Mouse (Mus musculus): ENCODE data around the gene Akirin2. TPM values are rescaled to one million over a fixed set of nuclear protein-coding genes. Genes with fewer than 3 reads are reported as not detected.
A peak's percentile ranks its signal among the peaks of the same experiment; 100 is the strongest.
"Not testable (repeated sequence)": the region's sequence is repeated elsewhere in the genome, so short reads cannot be mapped to it uniquely, and the experiment has no call there.

The Akirin2 gene
- polyA plus RNA-seq, 1 experiment from 2014 or later, result 61.3 TPM

DNA sequence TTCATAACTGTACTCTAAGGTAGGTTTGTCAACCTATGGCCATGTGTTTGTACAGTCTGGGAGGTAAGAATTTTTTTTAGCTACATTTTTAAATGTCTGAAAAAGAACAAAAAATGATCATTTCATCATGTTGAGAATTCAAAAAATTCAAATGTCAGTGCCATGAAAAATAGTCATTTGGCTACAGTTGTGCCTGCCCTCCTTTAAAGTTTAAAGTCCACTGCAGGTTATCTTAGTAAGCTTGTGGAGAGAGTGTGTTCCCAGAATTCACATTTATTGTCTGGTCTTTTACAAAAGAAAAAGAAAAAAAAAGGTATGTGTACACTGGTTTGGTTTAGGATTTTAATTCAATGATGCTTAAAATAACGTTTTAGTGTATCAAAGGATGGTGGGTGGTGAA, 3.9 kb downstream of the Akirin2 start:
- no peak for ATAC-seq (ENCODE audit: insufficient number of reproducible peaks, low FRiP score)
- no peak overlapping the region for H3K27ac ChIP-seq (ENCODE audit: poor library complexity, severe bottlenecking)
- WGBS, result 73% methylated on average over 1 of the region's 1 CpGs
- H3K9ac ChIP-seq, result no peak overlapping the region
- no peak overlapping the region for H3K4me3 ChIP-seq
- H3K27me3 ChIP-seq (replicated peaks), result no peaks in the 10 kb centered on the region
- H3K36me3 ChIP-seq, result peaks cover 5% of the 10 kb centered on the region; the same call in 1 of the 2 replicates
- H3K4me2 ChIP-seq, result no peak overlapping the region
- H3K4me1 ChIP-seq (replicated peaks), result peaks cover 32% of the 10 kb centered on the region
- H3K9me3 ChIP-seq (replicated peaks), result no peaks in the 10 kb centered on the region

DNA sequence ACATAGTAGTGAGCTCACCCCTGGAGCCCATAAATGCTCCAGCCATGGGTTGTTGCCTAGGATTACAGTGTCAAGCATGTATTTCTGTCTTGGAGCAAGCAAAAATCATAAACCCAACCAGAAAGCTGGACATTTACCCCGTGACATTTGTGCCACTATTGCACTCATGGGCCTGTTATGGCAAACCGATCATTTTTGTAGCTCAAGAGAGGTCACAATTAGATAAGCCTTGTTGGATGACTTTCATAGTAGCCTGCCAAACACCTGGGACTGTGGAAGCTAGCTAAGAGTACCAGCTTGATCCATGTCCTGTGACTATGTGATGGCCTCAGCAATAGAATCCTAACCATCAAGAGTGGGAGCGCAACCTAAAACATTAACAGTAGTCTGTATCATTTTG, 4.9 kb downstream of the Akirin2 start:
- Histone ChIP-seq H3K4me3 (no peak overlapping the region), H3K27ac (ENCODE audit: poor library complexity, severe bottlenecking) (no peak overlapping the region), H3K27me3 (replicated peaks) (no peaks in the 10 kb centered on the region), H3K4me2 (no peak overlapping the region), H3K4me1 (replicated peaks) (peaks cover 32% of the 10 kb centered on the region), H3K9me3 (replicated peaks) (no peaks in the 10 kb centered on the region), H3K36me3 (peaks cover 5% of the 10 kb centered on the region; the same call in 1 of the 2 replicates), H3K9ac (no peak overlapping the region)
- WGBS, result 85% methylated on average over 3 of the region's 3 CpGs
- no peak for ATAC-seq (ENCODE audit: insufficient number of reproducible peaks, low FRiP score)

DNA sequence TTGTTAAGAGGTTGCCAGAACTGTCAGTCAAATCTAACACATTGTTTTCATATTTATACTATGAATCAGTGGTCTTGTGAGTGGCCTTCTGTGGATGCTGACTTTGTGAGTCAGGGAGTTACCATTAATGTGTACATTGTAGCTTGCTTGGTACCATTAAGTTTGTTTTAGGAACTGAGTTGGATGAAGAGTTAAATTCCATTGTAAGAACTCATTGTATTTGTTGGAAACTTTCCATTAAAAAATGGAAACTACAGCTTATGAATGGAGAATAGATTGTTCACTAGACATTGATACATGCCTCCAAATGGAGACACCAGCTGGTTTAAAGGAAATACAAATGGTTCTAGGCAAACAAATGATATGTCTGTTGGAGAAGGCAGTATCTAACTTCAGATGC, 5.4 kb downstream of the Akirin2 start:
- no peak overlapping the region for H3K4me2 ChIP-seq
- no peak for ATAC-seq (ENCODE audit: insufficient number of reproducible peaks, low FRiP score)
- peaks cover 32% of the 10 kb centered on the region for H3K4me1 ChIP-seq (replicated peaks)
- no peaks in the 10 kb centered on the region for H3K27me3 ChIP-seq (replicated peaks)
- H3K27ac ChIP-seq (ENCODE audit: poor library complexity, severe bottlenecking), result no peak overlapping the region
- H3K9ac ChIP-seq, result no peak overlapping the region
- H3K36me3 ChIP-seq, result peaks cover 5% of the 10 kb centered on the region; the same call in 1 of the 2 replicates
- no peaks in the 10 kb centered on the region for H3K9me3 ChIP-seq (replicated peaks)
- H3K4me3 ChIP-seq, result no peak overlapping the region

DNA sequence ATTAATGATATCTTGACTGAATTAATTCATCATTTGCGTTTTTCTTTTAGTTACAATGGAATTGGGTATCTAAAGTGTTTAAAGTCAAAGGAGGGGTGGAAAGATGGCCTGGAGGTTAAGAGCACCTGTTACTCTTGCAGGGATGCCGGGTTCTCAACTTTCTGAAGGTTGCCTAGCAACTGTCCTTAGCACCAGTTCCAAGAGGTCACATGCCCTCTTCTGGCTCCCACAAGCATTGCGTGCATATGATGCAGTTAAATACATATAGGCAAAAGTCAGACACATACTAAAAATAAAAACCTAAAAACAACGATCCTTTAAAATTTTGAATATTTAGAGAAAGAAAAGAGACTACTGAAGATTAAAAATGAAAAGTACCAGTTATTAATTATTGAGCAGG, 10.2 kb downstream of the Akirin2 start:
- 56% methylated on average over 4 of the region's 4 CpGs for WGBS
- no peak for ATAC-seq (ENCODE audit: insufficient number of reproducible peaks, low FRiP score)

DNA sequence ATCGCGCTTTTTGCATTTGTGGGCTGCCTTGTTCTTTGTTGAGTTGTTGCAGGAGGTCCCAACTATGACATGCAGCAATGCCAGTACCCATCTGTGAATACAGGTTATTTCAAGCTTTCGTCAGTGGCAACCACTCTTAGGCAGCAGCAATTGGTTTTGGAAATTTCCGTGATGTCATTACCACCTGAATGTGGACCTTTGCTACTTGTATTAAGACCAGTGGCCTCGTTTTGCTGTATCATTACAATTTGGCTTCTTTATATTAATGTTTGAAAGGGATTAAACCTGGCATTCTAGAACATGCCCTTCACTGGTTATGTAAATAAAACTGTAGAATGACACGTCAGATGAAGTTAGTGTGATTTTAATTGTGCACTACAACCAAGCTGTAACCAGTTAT, 15.5 kb downstream of the Akirin2 start:
- no peak for ATAC-seq (ENCODE audit: insufficient number of reproducible peaks, low FRiP score)
- WGBS, result 86% methylated on average over 6 of the region's 6 CpGs
- no peaks in the 10 kb centered on the region for H3K27me3 ChIP-seq (replicated peaks)
- no peak overlapping the region for H3K9ac ChIP-seq
- no peak overlapping the region for H3K4me2 ChIP-seq
- H3K27ac ChIP-seq (ENCODE audit: poor library complexity, severe bottlenecking), result no peak overlapping the region
- H3K4me3 ChIP-seq, result no peak overlapping the region
- no peaks in the 10 kb centered on the region for H3K4me1 ChIP-seq (replicated peaks)
- peaks cover 50% of the 10 kb centered on the region for H3K36me3 ChIP-seq
- H3K9me3 ChIP-seq (replicated peaks), result no peaks in the 10 kb centered on the region

More for the DNA sequence above, 10.2 kb downstream of the Akirin2 start:
- Histone ChIP-seq H3K9ac (no peak overlapping the region), H3K4me1 (replicated peaks) (peaks cover 10% of the 10 kb centered on the region), H3K27me3 (replicated peaks) (no peaks in the 10 kb centered on the region), H3K4me2 (no peak overlapping the region), H3K27ac (ENCODE audit: poor library complexity, severe bottlenecking) (no peak overlapping the region), H3K9me3 (replicated peaks) (no peaks in the 10 kb centered on the region), H3K4me3 (no peak overlapping the region), H3K36me3 (peaks cover 10% of the 10 kb centered on the region)

DNA sequence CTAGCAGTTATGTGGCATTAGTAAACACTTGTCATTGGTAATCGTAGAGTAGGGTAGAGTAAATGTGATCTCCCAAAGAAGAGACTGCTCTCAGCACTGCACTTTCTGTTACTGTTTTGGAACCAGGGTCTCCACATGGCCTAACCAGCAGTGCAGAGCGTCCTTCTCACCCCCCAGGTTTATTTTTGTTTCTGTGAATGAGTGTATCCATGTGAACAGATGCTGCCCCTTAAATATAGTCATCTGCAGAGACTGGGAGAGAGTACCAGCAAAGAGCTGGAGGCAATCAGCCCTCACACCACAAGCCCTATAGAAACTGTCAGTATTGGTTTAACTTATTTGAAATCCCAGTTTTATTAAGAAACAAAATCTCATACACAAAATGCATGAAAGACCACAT, 22.1 kb downstream of the Akirin2 start:
- H3K36me3 ChIP-seq, result peaks cover 87% of the 10 kb centered on the region
- H3K27me3 ChIP-seq (replicated peaks), result no peaks in the 10 kb centered on the region
- no peak overlapping the region for H3K27ac ChIP-seq (ENCODE audit: poor library complexity, severe bottlenecking)
- no peak overlapping the region for H3K4me3 ChIP-seq
- H3K4me1 ChIP-seq (replicated peaks), result no peaks in the 10 kb centered on the region
- WGBS, result 67% methylated on average over 2 of the region's 2 CpGs
- H3K9ac ChIP-seq, result no peak overlapping the region
- ATAC-seq (ENCODE audit: insufficient number of reproducible peaks, low FRiP score), result no peak
- H3K9me3 ChIP-seq (replicated peaks), result no peaks in the 10 kb centered on the region
- H3K4me2 ChIP-seq, result no peak overlapping the region

DNA sequence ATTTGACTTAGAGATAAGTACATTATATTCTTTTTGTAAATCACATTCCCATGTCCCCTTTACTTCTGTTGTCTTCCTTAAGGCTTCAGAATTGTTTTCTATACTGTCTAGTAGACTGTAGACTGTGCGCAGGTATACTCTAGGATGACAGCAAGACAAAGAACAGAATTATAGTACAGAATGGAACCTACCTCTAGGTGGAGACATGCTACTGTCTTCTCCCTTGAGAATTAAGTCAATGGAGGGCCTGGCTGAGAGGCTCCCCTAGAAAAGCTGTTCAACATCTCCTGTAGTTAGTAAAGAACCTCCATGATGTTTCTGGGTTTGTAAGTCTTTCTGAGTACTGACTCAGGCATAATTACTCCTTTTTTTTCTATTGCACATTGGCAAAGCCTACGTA, 26.3 kb downstream of the Akirin2 start:
- no peak overlapping the region for H3K27ac ChIP-seq (ENCODE audit: poor library complexity, severe bottlenecking)
- 99% methylated on average over 2 of the region's 2 CpGs for WGBS
- no peak for ATAC-seq (ENCODE audit: insufficient number of reproducible peaks, low FRiP score)

DNA sequence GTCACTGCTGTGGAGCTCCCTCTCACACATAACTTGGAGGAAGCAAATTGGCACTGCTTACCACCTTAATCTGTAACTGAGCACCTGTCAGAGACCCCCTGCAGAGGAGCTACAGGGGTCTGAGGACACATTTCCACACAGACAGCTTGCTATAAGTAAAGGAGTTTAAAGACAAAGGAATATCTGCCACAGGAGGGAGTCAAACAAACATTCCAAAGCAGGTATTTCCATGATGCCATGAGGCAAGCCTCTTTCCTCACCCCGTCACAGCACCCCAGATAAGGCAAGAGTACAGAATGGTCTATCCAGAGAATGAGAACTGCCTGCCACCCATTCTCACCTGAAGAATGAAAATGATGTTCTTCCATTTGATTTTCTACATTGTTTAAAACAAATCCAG, 28.5 kb downstream of the Akirin2 start:
- ATAC-seq (ENCODE audit: insufficient number of reproducible peaks, low FRiP score), result no peak
- 27% methylated on average over 1 of the region's 1 CpGs for WGBS
- peaks cover 87% of the 10 kb centered on the region for H3K36me3 ChIP-seq

More for the DNA sequence above, 26.3 kb downstream of the Akirin2 start:
- Histone ChIP-seq H3K4me3 (no peak overlapping the region), H3K9ac (no peak overlapping the region), H3K4me2 (no peak overlapping the region), H3K36me3 (peaks cover 86% of the 10 kb centered on the region), H3K4me1 (replicated peaks) (peaks cover 6% of the 10 kb centered on the region), H3K9me3 (replicated peaks) (no peaks in the 10 kb centered on the region), H3K27me3 (replicated peaks) (no peaks in the 10 kb centered on the region)

DNA sequence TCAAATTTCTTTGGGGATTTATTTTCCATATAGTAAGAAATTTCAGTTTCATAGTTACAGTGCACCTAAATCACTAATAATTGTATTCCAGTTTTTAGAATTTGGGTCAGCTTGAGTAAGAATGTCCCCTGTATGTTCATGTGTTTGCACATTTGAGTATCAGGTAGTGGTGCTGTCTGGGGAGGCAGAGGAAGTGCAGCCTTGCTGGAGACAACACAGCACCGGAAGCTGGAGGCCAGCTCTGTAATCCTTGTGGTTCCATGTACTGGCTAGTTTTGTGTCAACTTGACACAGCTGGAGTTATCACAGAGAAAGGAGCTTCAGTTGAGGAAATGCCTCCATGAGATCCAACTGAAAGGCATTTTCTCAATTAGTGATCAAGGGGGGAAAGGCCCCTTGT, 30.8 kb downstream of the Akirin2 start:
- 73% methylated on average over 1 of the region's 1 CpGs for WGBS
- not testable (repeated sequence) for H3K27me3 ChIP-seq (replicated peaks); H3K4me3 ChIP-seq; H3K4me2 ChIP-seq; ATAC-seq (ENCODE audit: insufficient number of reproducible peaks, low FRiP score); H3K9ac ChIP-seq; H3K9me3 ChIP-seq (replicated peaks); H3K27ac ChIP-seq (ENCODE audit: poor library complexity, severe bottlenecking)
- Histone ChIP-seq H3K36me3 (peaks cover 77% of the 10 kb centered on the region), H3K4me1 (replicated peaks) (peaks cover 16% of the 10 kb centered on the region)

More for the DNA sequence above, 28.5 kb downstream of the Akirin2 start:
- Histone ChIP-seq H3K9me3 (replicated peaks) (no peaks in the 10 kb centered on the region), H3K4me2 (no peak overlapping the region), H3K4me3 (no peak overlapping the region), H3K27ac (ENCODE audit: poor library complexity, severe bottlenecking) (peak overlapping the region; percentile 47; the same call in 1 of the 2 replicates), H3K27me3 (replicated peaks) (no peaks in the 10 kb centered on the region), H3K9ac (no peak overlapping the region), H3K4me1 (replicated peaks) (peaks cover 12% of the 10 kb centered on the region)

DNA sequence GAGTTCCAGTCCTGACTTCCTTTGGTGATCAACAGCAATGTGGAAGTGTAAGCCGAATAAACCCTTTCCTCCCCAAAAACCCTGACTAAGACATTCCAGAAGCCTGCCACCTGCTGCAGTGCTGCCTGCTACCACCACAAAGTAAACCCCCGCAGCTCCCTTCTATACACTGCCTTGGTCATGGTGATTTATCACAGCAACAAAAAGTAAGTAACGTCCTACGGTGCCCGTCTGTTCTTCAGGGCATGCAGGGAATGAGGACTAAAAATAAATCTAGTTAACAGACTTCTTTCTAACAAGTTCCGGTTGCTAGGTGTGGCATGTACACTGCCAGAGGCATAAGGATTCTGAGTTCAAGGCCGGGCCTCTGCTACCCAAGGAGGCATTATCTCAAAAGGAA, 31.3 kb downstream of the Akirin2 start:
- Histone ChIP-seq H3K9ac (no peak overlapping the region), H3K27me3 (replicated peaks) (no peaks in the 10 kb centered on the region), H3K4me1 (replicated peaks) (peaks cover 16% of the 10 kb centered on the region), H3K4me2 (no peak overlapping the region), H3K9me3 (replicated peaks) (no peaks in the 10 kb centered on the region), H3K36me3 (peaks cover 74% of the 10 kb centered on the region), H3K27ac (ENCODE audit: poor library complexity, severe bottlenecking) (no peak overlapping the region; the same call in 1 of the 2 replicates), H3K4me3 (no peak overlapping the region)
- WGBS, result 64% methylated on average over 7 of the region's 7 CpGs
- no peak for ATAC-seq (ENCODE audit: insufficient number of reproducible peaks, low FRiP score)

DNA sequence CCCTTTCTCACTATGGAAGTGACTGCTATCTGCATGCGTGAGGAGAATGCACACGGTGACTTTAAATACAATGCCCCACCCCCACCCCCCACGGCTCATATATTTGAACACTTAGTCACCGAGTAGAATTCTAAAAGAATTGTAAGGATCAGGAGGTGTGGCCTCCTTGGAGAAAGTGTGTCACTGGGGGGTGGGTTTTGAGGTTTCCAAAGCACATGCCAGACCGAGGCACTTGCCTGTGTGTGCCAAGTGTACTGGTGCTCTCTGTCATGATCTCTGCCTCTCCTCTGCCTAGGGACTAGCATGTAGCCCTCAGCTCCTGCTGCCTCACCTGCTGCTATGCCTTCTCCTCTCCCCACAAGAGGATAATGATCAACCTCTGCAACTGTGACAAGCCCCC, 31.7 kb downstream of the Akirin2 start:
- H3K27me3 ChIP-seq (replicated peaks), result no peaks in the 10 kb centered on the region
- H3K36me3 ChIP-seq, result peaks cover 72% of the 10 kb centered on the region
- no peak overlapping the region for H3K4me2 ChIP-seq
- no peak overlapping the region for H3K27ac ChIP-seq (ENCODE audit: poor library complexity, severe bottlenecking)
- no peak overlapping the region for H3K4me3 ChIP-seq
- no peaks in the 10 kb centered on the region for H3K9me3 ChIP-seq (replicated peaks)
- no peak overlapping the region for H3K9ac ChIP-seq
- no peak for ATAC-seq (ENCODE audit: insufficient number of reproducible peaks, low FRiP score)
- 75% methylated on average over 5 of the region's 5 CpGs for WGBS
- peaks cover 16% of the 10 kb centered on the region for H3K4me1 ChIP-seq (replicated peaks)

DNA sequence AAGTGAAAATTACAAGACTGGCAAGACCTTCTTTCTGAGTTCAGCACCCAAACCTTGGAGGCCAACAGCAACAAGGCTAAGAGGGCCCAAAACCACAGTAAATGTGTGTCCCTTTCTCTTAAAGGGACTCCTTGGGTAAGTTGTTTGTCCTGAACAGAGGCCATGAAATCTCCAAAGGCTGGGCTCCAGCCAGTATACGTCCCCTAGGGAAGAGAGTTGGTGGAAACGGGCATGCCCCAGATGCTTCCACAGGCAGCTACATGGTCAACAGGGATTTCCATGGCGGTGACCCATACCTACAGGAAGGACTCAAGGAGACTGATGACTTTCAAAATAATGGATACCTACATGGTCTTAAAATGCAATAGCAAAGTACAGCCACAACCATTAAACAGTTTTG, 32.7 kb downstream of the Akirin2 start:
- H3K9me3 ChIP-seq (replicated peaks), result no peaks in the 10 kb centered on the region

More for the DNA sequence above, 32.7 kb downstream of the Akirin2 start:
- Histone ChIP-seq H3K4me3 (no peak overlapping the region), H3K4me1 (replicated peaks) (peaks cover 16% of the 10 kb centered on the region), H3K36me3 (peaks cover 65% of the 10 kb centered on the region), H3K27me3 (replicated peaks) (no peaks in the 10 kb centered on the region), H3K27ac (ENCODE audit: poor library complexity, severe bottlenecking) (no peak overlapping the region), H3K9ac (no peak overlapping the region), H3K4me2 (no peak overlapping the region)
- no peak for ATAC-seq (ENCODE audit: insufficient number of reproducible peaks, low FRiP score)
- WGBS, result 89% methylated on average over 3 of the region's 3 CpGs

All from heart, embryonic 12.5 days (tissue).